ENCODE assay signal across 9 mouse cellular contexts in the genomic region with DNA sequence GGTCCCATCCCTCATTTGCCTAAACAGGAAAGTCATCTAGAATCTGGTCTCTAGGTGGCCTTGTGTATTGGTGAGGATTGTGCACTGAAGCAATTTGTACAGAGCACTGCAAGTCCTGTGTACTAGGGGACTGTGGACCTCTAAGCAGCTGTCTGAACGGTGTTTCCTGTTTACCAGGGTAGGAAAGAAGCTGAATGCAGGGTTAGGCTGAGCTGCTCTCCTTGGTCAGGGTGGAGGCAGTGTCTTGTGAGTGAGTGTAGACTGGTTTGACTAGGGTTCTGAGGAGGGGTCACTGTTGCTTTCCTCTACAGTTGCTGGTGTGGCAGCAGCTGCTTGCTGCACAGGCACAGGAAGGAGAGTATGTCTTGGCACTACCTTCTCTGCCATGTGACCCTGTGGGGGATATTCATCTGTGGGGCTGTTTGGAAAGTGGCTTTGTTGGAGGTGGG. TPM values are rescaled to one million over a fixed set of nuclear protein-coding genes. Genes with fewer than 3 reads are reported as not detected.
A peak's percentile ranks its signal among the peaks of the same experiment; 100 is the strongest.
DNase-seq lines count a peak whose midpoint lies in the region; ATAC-seq lines count a peak whose summit lies in the region.
"Had no signal": no experiment of that assay in that cellular context is flagged by ENCODE, and none has a peak within 500 bp of the region (broad histone marks: within the 10 kb centered on the region; RNA-seq: fewer than 3 reads in every experiment).

No protein-coding gene starts in this region.

- no peak overlapping the region for H3K9ac ChIP-seq in intestine, embryonic 14.5 days (ENCODE audit: low read length)
- no peak overlapping the region for H3K9ac ChIP-seq in intestine, embryonic 16.5 days (ENCODE audit: low read depth, low read length)
- H3K9ac ChIP-seq in liver, embryonic 15.5 days: no peak overlapping the region
- H3K9ac ChIP-seq: embryonic facial prominence, embryonic 12.5 days had no signal

- no peak for DNase-seq in intestine, embryonic 14.5 days (ENCODE audit: low spot score)
- peak; percentile 66 for DNase-seq in A20 (ENCODE audit: low read depth, low spot score)
- DNase-seq in cerebellum, adult 9-10 months: no peak
- DNase-seq in testis, postnatal 14 days (ENCODE audit: low spot score): no peak
- DNase-seq in kidney, postnatal 4 days: no peak

- H3K27me3 ChIP-seq in intestine, embryonic 14.5 days (replicated peaks; ENCODE audit: control insufficient read depth, insufficient read depth, low read length): no peaks in the 10 kb centered on the region
- H3K27me3 ChIP-seq in intestine, embryonic 16.5 days (replicated peaks; ENCODE audit: control insufficient read depth, insufficient read depth, low read length): no peaks in the 10 kb centered on the region
- H3K27me3 ChIP-seq in liver, embryonic 15.5 days: no peaks in the 10 kb centered on the region
- H3K27me3 ChIP-seq: embryonic facial prominence, embryonic 12.5 days had no signal

- ATAC-seq in intestine, embryonic 14.5 days (replicated peaks; ENCODE audit: low FRiP score, low TSS enrichment, low read depth): no peak
- ATAC-seq in intestine, embryonic 16.5 days: no peak
- ATAC-seq in common myeloid progenitor, adult 5-6 weeks (replicated peaks; ENCODE audit: low read depth, poor library complexity, severe bottlenecking): peak; percentile 13
- ATAC-seq in liver, embryonic 15.5 days (ENCODE audit: insufficient read depth): 0 out of 2 replicates have a peak, but pooled peaks have one; percentile 47

- no peaks in the 10 kb centered on the region for H3K9me3 ChIP-seq in intestine, embryonic 14.5 days (ENCODE audit: control insufficient read depth, low read length)
- no peaks in the 10 kb centered on the region for H3K9me3 ChIP-seq in intestine, embryonic 16.5 days (ENCODE audit: control insufficient read depth, low read length)
- H3K9me3 ChIP-seq in liver, embryonic 15.5 days (replicated peaks): no peaks in the 10 kb centered on the region
- H3K9me3 ChIP-seq: embryonic facial prominence, embryonic 12.5 days had no signal

- peaks cover 44% of the 10 kb centered on the region for H3K36me3 ChIP-seq in intestine, embryonic 14.5 days (ENCODE audit: control insufficient read depth, insufficient read depth, low read length)
- H3K36me3 ChIP-seq in intestine, embryonic 16.5 days (ENCODE audit: control insufficient read depth, insufficient read depth, low read length): peaks cover under 1% of the 10 kb centered on the region; the same call in 1 of the 2 replicates
- H3K36me3 ChIP-seq in liver, embryonic 15.5 days (replicated peaks): no peaks in the 10 kb centered on the region

- 0 out of 2 replicates have a peak overlapping the region, but pooled peaks have one; percentile 16 for H3K27ac ChIP-seq in intestine, embryonic 14.5 days (ENCODE audit: low read depth)
- no peak overlapping the region for H3K27ac ChIP-seq in intestine, embryonic 16.5 days (ENCODE audit: low read length)
- H3K27ac ChIP-seq in liver, embryonic 15.5 days (replicated peaks): 0 out of 2 replicates have a peak overlapping the region, but pooled peaks have one; percentile 29
- H3K27ac ChIP-seq: embryonic facial prominence, embryonic 12.5 days had no signal

- 0 out of 2 replicates have a peak, but pooled peaks cover 6% of the 10 kb centered on the region for H3K4me1 ChIP-seq in intestine, embryonic 14.5 days (replicated peaks; ENCODE audit: control insufficient read depth, insufficient read depth, low read length)
- H3K4me1 ChIP-seq in intestine, embryonic 16.5 days (ENCODE audit: control insufficient read depth, insufficient read depth, low read length): peaks cover 28% of the 10 kb centered on the region
- H3K4me1 ChIP-seq in liver, embryonic 15.5 days (replicated peaks): peaks cover 19% of the 10 kb centered on the region

- 44% methylated on average over 1 of the region's 1 CpGs for WGBS in intestine, embryonic 14.5 days
- WGBS in intestine, embryonic 16.5 days: 33% methylated on average over 1 of the region's 1 CpGs
- 18% methylated on average over 1 of the region's 1 CpGs for WGBS in liver, embryonic 15.5 days (ENCODE audit: insufficient replicate concordance)

- no peak overlapping the region for H3K4me3 ChIP-seq in intestine, embryonic 14.5 days (ENCODE audit: low read depth, low read length)
- H3K4me3 ChIP-seq in intestine, embryonic 16.5 days (ENCODE audit: low read length): no peak overlapping the region
- no peak overlapping the region for H3K4me3 ChIP-seq in liver, embryonic 15.5 days (replicated peaks)
- H3K4me3 ChIP-seq: embryonic facial prominence, embryonic 12.5 days had no signal

- H3K4me2 ChIP-seq in intestine, embryonic 14.5 days (ENCODE audit: low read length): no peak overlapping the region
- H3K4me2 ChIP-seq in intestine, embryonic 16.5 days (ENCODE audit: low read depth, low read length): no peak overlapping the region
- no peak overlapping the region for H3K4me2 ChIP-seq in liver, embryonic 15.5 days
- H3K4me2 ChIP-seq: embryonic facial prominence, embryonic 12.5 days had no signal

RNA-seq across cellular contexts. Expression of a gene that starts 11.1 kb away (rescaled TPM):
- polyA plus RNA-seq in intestine, embryonic 14.5 days (2014; fragmentation: Nextera tagmentation; extraction: Ambion mirVana): 45.0 and 47.7 TPM in 2 replicates
- 16.5 and 20.0 TPM in 2 replicates for polyA plus RNA-seq in intestine, embryonic 16.5 days (2015; fragmentation: Nextera tagmentation; extraction: Ambion mirVana)
- total RNA-seq in common myeloid progenitor, adult 5-6 weeks (2017): 35.5 and 41.5 TPM in 2 replicates
- 4.5 and 5.2 TPM in 2 replicates for polyA plus RNA-seq in liver, embryonic 15.5 days (2015; fragmentation: Nextera tagmentation; extraction: Ambion mirVana)

Comparison
In these comparisons a context has a peak if more than half of its experiments do, and no peak if none do; other contexts are left out.
1. ATAC-seq: peak in common myeloid progenitor, adult 5-6 weeks (single experiment) and liver, embryonic 15.5 days (single experiment); none in intestine, embryonic 14.5 days (single experiment) and intestine, embryonic 16.5 days (single experiment).